Comparison of ENCODE assay signal across 10 mouse cellular contexts in the genomic region with DNA sequence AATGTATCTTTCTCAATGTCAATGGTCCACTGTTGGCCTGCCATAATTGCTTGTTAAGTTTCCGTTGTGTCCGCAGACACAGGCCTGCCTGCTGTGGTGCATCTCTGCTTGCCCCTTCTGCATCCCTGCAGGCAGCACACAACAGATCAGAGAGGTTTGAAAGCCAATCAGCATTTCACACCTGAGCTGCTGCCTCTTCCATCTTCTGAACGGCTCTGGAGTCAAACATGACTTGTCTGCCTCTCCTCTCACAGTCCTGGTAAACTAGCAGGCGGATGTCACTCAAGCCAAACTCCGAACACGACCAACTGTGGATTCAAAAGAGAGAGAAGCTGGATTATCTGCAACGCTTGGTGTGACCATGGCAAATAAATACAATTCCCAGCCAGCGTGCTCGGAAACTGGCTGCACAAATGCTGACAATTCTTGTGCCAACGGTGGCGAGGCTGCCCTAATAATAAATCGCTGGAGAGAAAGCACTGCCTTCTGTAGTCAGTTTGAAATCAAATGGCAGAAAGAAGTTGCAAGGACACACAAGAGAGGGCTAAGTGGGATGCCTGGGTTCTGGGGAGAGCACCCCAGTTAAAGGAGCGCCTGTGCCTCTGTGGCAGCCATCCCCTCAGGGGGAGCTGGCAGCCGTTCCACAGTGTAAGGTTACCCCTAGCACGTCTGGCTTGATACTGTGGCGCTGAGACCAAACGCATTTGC. TPM values are rescaled to one million over a fixed set of nuclear protein-coding genes. Genes with fewer than 3 reads are reported as not detected.
A peak's percentile ranks its signal among the peaks of the same experiment; 100 is the strongest.
DNase-seq lines count a peak whose midpoint lies in the region; ATAC-seq and TF ChIP-seq lines count a peak whose summit lies in the region.
"Had no signal": no experiment of that assay in that cellular context is flagged by ENCODE, and none has a peak within 500 bp of the region (broad histone marks: within the 10 kb centered on the region; RNA-seq: fewer than 3 reads in every experiment).

No protein-coding gene starts in this region.

- 0 out of 2 replicates have a peak overlapping the region, but pooled peaks have one; percentile 21 for H3K9ac ChIP-seq in heart, adult 2 months (ENCODE audit: low read depth, low read length)
- H3K9ac ChIP-seq in forebrain, embryonic 13.5 days: peak overlapping the region; percentile 12; the same call in 1 of the 2 replicates
- no peak overlapping the region for H3K9ac ChIP-seq in lung, postnatal 0 days (replicated peaks; ENCODE audit: low read depth)
- H3K9ac ChIP-seq: lung, embryonic 15.5 days had no signal

- H3K79me2 ChIP-seq in heart, adult 2 months (replicated peaks; ENCODE audit: control insufficient read depth, insufficient read depth, low read length): no peaks in the 10 kb centered on the region; the same call in 1 of the 2 replicates

- TF ChIP-seq CTCF in heart, adult 2 months (IDR thresholded peaks at IDR 0.05): no peak
- TF ChIP-seq CTCF in lung, postnatal 0 days (IDR thresholded peaks at IDR 0.05): no peak

- no peaks in the 10 kb centered on the region for H3K9me3 ChIP-seq in forebrain, embryonic 13.5 days (replicated peaks)
- H3K9me3 ChIP-seq in lung, postnatal 0 days (ENCODE audit: low read length): no peaks in the 10 kb centered on the region
- H3K9me3 ChIP-seq: lung, embryonic 15.5 days had no signal

- TF ChIP-seq POLR2A in heart, adult 2 months (IDR thresholded peaks at IDR 0.05; ENCODE audit: insufficient read depth, low read depth, low read length): no peak

- H3K27me3 ChIP-seq in heart, adult 2 months (ENCODE audit: control insufficient read depth, insufficient read depth, low read length): no peaks in the 10 kb centered on the region
- no peaks in the 10 kb centered on the region for H3K27me3 ChIP-seq in forebrain, embryonic 13.5 days
- no peaks in the 10 kb centered on the region for H3K27me3 ChIP-seq in lung, postnatal 0 days (replicated peaks; ENCODE audit: insufficient read depth, low read length)
- H3K27me3 ChIP-seq: lung, embryonic 15.5 days had no signal

- DNase-seq in heart, adult 2 months: peak in 1 of 2 experiments; percentile 34
- DNase-seq in heart, postnatal 25 days (ENCODE audit: low spot score): no peak
- peak; percentile 57 to 67 for DNase-seq in layer of hippocampus, postnatal 10 days (ENCODE audit: low spot score in 2 of 2)
- no peak for DNase-seq in embryo, embryonic 10.5 days (ENCODE audit: low spot score)
- no peak for DNase-seq in lung, postnatal 0 days (ENCODE audit: low spot score)
- no peak for DNase-seq in left cerebral cortex, adult 8-10 months (ENCODE audit: low spot score in 2 of 2)
- DNase-seq: heart, postnatal 4 days had no signal

- H3K4me3 ChIP-seq in heart, adult 2 months: no peak overlapping the region
- H3K4me3 ChIP-seq in forebrain, embryonic 13.5 days: no peak overlapping the region
- H3K4me3 ChIP-seq in lung, postnatal 0 days (ENCODE audit: low read depth, low read length): no peak overlapping the region
- H3K4me3 ChIP-seq: lung, embryonic 15.5 days had no signal

- H3K36me3 ChIP-seq in heart, adult 2 months (ENCODE audit: control insufficient read depth, insufficient read depth, low read length): peaks cover 13% of the 10 kb centered on the region
- H3K36me3 ChIP-seq in forebrain, embryonic 13.5 days (ENCODE audit: poor library complexity, severe bottlenecking): peaks cover 2% of the 10 kb centered on the region; the same call in 1 of the 2 replicates
- no peaks in the 10 kb centered on the region for H3K36me3 ChIP-seq in lung, postnatal 0 days (ENCODE audit: insufficient read depth, low read length)
- H3K36me3 ChIP-seq: lung, embryonic 15.5 days had no signal

- WGBS in heart, adult 2 months: 56% methylated on average over 17 of the region's 17 CpGs
- 63% methylated on average over 17 of the region's 17 CpGs for WGBS in forebrain, embryonic 13.5 days
- WGBS in lung, postnatal 0 days: 77% methylated on average over 17 of the region's 17 CpGs

- intact Hi-C loops in heart, adult 2 months (cut with DNase I): loop anchor here (2.0 to 5.0 kb wide), 3 partner anchors 17 to 69 kb away; a partner anchor contains a TSS
- intact Hi-C loops in heart, postnatal 25 days (cut with DNase I): loop anchor here (2.0 to 5.0 kb wide), 2 partner anchors 49 to 69 kb away; a partner anchor contains a TSS

- H3K4me1 ChIP-seq in heart, adult 2 months (ENCODE audit: control insufficient read depth, insufficient read depth, low read length): peaks cover 21% of the 10 kb centered on the region
- peaks cover 25% of the 10 kb centered on the region for H3K4me1 ChIP-seq in forebrain, embryonic 13.5 days
- peaks cover 12% of the 10 kb centered on the region; the same call in 1 of the 2 replicates for H3K4me1 ChIP-seq in lung, postnatal 0 days (ENCODE audit: insufficient read depth, low read depth, low read length)

- no peak for TF ChIP-seq EP300 in heart, adult 2 months (IDR thresholded peaks at IDR 0.05; ENCODE audit: insufficient read depth, low read depth, low read length)
- no peak for TF ChIP-seq EP300 in lung, postnatal 0 days (IDR thresholded peaks at IDR 0.05)

- H3K4me2 ChIP-seq in forebrain, embryonic 13.5 days: no peak overlapping the region
- H3K4me2 ChIP-seq in lung, postnatal 0 days (replicated peaks; ENCODE audit: low read depth, low read length): no peak overlapping the region

- H3K27ac ChIP-seq in heart, adult 2 months: peak overlapping the region; percentile 72
- peak overlapping the region; percentile 20; the same call in 1 of the 2 replicates for H3K27ac ChIP-seq in forebrain, embryonic 13.5 days
- H3K27ac ChIP-seq in lung, postnatal 0 days (ENCODE audit: low read length): no peak overlapping the region
- H3K27ac ChIP-seq: lung, embryonic 15.5 days had no signal

- peak; percentile 41 for ATAC-seq in cerebellum, adult (ENCODE audit: insufficient number of reproducible peaks, low FRiP score, low TSS enrichment)
- peak; percentile 61 for ATAC-seq in forebrain, embryonic 13.5 days
- no peak for ATAC-seq in lung, postnatal 0 days

RNA-seq across cellular contexts. Expression of a gene that starts 49.6 kb away (rescaled TPM):
- 10 to 100 TPM; 12.2 to 28.1 TPM for total RNA-seq in heart, adult 2 months (2021)
- polyA plus RNA-seq in heart, adult 2 months (2012; rRNA removed): 4.2 and 7.1 TPM in 2 replicates
- 10 to 100 TPM; 13.7 to 15.6 TPM for total RNA-seq in heart, postnatal 25 days (2021)
- 3.4 and 4.4 TPM in 2 replicates for polyA plus RNA-seq in forebrain, embryonic 13.5 days (2015; fragmentation: Nextera tagmentation; extraction: Ambion mirVana)
- total RNA-seq in layer of hippocampus, postnatal 10 days (2021): 10 to 100 TPM; 18.1 to 19.0 TPM
- polyA plus RNA-seq in lung, postnatal 0 days (2015; fragmentation: Nextera tagmentation; extraction: Ambion mirVana): 3.5 and 4.2 TPM in 2 replicates
- total RNA-seq in left cerebral cortex, adult 8-10 months (2022): 10 to 100 TPM; 18.4 to 25.9 (median 21.7) TPM

Comparison
In these comparisons a context has a peak if more than half of its experiments do, and no peak if none do; other contexts are left out.
1. DNase-seq: peak in layer of hippocampus, postnatal 10 days (2 of 2); none in heart, postnatal 25 days (single experiment), embryo, embryonic 10.5 days (single experiment), lung, postnatal 0 days (single experiment) and left cerebral cortex, adult 8-10 months (0 of 2).